Mouse (Mus musculus) liver, postnatal 0 days (tissue): ENCODE data around the gene Dnali1. TPM values are rescaled to one million over a fixed set of nuclear protein-coding genes. Genes with fewer than 3 reads are reported as not detected.
A peak's percentile ranks its signal among the peaks of the same experiment; 100 is the strongest.

Experiments
- ATAC-seq: fragments of 200-750 bp; cut with Nextera tagmentation; 2 replicates; pipeline ENCODE4 v1.8.0; 2017; ENCODE audit warnings: mild to moderate bottlenecking, moderate library complexity
- DNase-seq: peaks from one replicate; pipeline ENCODE4 v3.0.0-alpha.2; 2016
- H3K27ac ChIP-seq: fragments of 300-500 bp; sonication (generic); 2 replicates; pipeline ENCODE4 v1.5.1; 2014; ENCODE audit warnings: antibody characterized with exemption, moderate library complexity, mild to moderate bottlenecking, low read depth
- H3K27me3 ChIP-seq: fragments of 300-500 bp; sonication (generic); 2 replicates; pipeline ENCODE4 v1.6.1; 2014; ENCODE audit warnings: low read length, control low read depth, mixed read lengths; ENCODE audit not compliant: insufficient read depth
- H3K36me3 ChIP-seq: fragments of 300-500 bp; sonication (generic); replicated peaks from 2 replicates; pipeline ENCODE4 v1.6.1; 2014; ENCODE audit warnings: mild to moderate bottlenecking, control low read depth, low read length, moderate library complexity, mixed read lengths; ENCODE audit not compliant: insufficient read depth
- H3K4me1 ChIP-seq: fragments of 300-500 bp; sonication (generic); 2 replicates; pipeline ENCODE4 v1.6.1; 2014; ENCODE audit warnings: antibody characterized with exemption, mild to moderate bottlenecking, control low read depth; ENCODE audit not compliant: insufficient read depth
- H3K4me2 ChIP-seq: fragments of 300-500 bp; sonication (generic); 2 replicates; pipeline ENCODE4 v1.6.1; 2014; ENCODE audit warnings: low read depth, mild to moderate bottlenecking, low read length, moderate library complexity, mixed read lengths
- H3K4me3 ChIP-seq: fragments of 300-500 bp; sonication (generic); 2 replicates; pipeline ENCODE4 v1.5.1; 2014; ENCODE audit warnings: low read depth, low read length
- H3K9ac ChIP-seq: fragments of 300-500 bp; sonication (generic); replicated peaks from 2 replicates; pipeline ENCODE4 v1.6.1; 2014; ENCODE audit warnings: mild to moderate bottlenecking, moderate library complexity
- H3K9me3 ChIP-seq: fragments of 300-500 bp; sonication (generic); 2 replicates; pipeline ENCODE4 v1.6.1; 2016; ENCODE audit warnings: mild to moderate bottlenecking, control low read depth, low read length, mixed read lengths
- CTCF ChIP-seq: sonication (generic); IDR thresholded peaks from 2 replicates; pipeline ENCODE4 v1.5.1; 2016; ENCODE audit warnings: antibody characterized with exemption, low read depth
- EP300 ChIP-seq: IDR thresholded peaks from 2 replicates; pipeline ENCODE4 v1.6.1; 2016; ENCODE audit warnings: antibody characterized with exemption, low read depth, mild to moderate bottlenecking
- WGBS: fragments of 180-500 bp; shearing (Covaris S2); extraction: QIAGEN DNeasy Blood & Tissue Kit; methylation state at CpG from one replicate; pipeline ENCODE4 v1.1.7; 2014; ENCODE audit not compliant: insufficient replicate concordance; 5-methylcytosine and 5-hydroxymethylcytosine counted together
- polyA plus RNA-seq: library from polyadenylated mRNA; unstranded; fragments of >200 nt; fragmentation: Nextera tagmentation; extraction: Ambion mirVana; gene quantifications from 2 replicates; pipeline ENCODE4 v1.2.1, GENCODE M21; 2015

The Dnali1 gene
- polyA plus RNA-seq, 1 experiment from 2014 or later = 0.06 TPM

- Histone ChIP-seq H3K4me2 (no peak overlapping the region), H3K27me3 (no peaks in the 10 kb centered on the region), H3K36me3 (peaks cover 2% of the 10 kb centered on the region), H3K9ac (no peak overlapping the region), H3K4me3 (no peak overlapping the region), H3K27ac (no peak overlapping the region), H3K4me1 (no peaks in the 10 kb centered on the region), H3K9me3 (no peaks in the 10 kb centered on the region)
- TF ChIP-seq CTCF (no peak), EP300 (no peak)
- ATAC-seq (no peak), DNase-seq (no peak)
- WGBS = 75% methylated on average over 4 of the region's 4 CpGs
Observed at GRCm38 (mm10) chr4:125097412-125097811, 31.9 kb upstream of the Dnali1 start.

GRCm38 (mm10) chr4:125096066-125096465, 30.6 kb upstream of the Dnali1 start:
- WGBS = 88% methylated on average over 5 of the region's 5 CpGs
- Histone ChIP-seq H3K27ac (no peak overlapping the region), H3K4me3 (no peak overlapping the region), H3K9ac (no peak overlapping the region), H3K4me2 (no peak overlapping the region), H3K27me3 (no peaks in the 10 kb centered on the region), H3K36me3 (peaks cover 4% of the 10 kb centered on the region), H3K9me3 (no peaks in the 10 kb centered on the region; the same call in 1 of the 2 replicates), H3K4me1 (no peaks in the 10 kb centered on the region)
- TF ChIP-seq CTCF (no peak), EP300 (no peak)
- ATAC-seq (no peak), DNase-seq (no peak)

GRCm38 (mm10) chr4:125093031-125093430, 27.5 kb upstream of the Dnali1 start:
- ATAC-seq (no peak), DNase-seq (no peak)
- Histone ChIP-seq H3K27me3 (no peaks in the 10 kb centered on the region), H3K4me3 (no peak overlapping the region), H3K27ac (no peak overlapping the region), H3K9me3 (no peaks in the 10 kb centered on the region; the same call in 1 of the 2 replicates), H3K4me2 (no peak overlapping the region), H3K9ac (no peak overlapping the region), H3K36me3 (peaks cover 20% of the 10 kb centered on the region), H3K4me1 (no peaks in the 10 kb centered on the region)
- 87% methylated on average over 5 of the region's 5 CpGs for WGBS
- TF ChIP-seq CTCF = no peak
- TF ChIP-seq EP300 = no peak

GRCm38 (mm10) chr4:125085346-125085841, 19.9 kb upstream of the Dnali1 start:
- H3K9me3 ChIP-seq = no peaks in the 10 kb centered on the region
- peak; percentile 97 for ATAC-seq
- WGBS = under 1% methylated on average over 44 of the region's 45 CpGs

GRCm38 (mm10) chr4:125084403-125085345, 19.2 kb upstream of the Dnali1 start, which contains the start of gene Meaf6:
Gene Meaf6 (plus strand): TSS chr4:125085134.
- peak within 1 kb of the TSS; percentile 95 for H3K9ac ChIP-seq
- H3K27ac ChIP-seq = peak within 1 kb of the TSS; percentile 97
- H3K36me3 ChIP-seq = peaks cover 12% of the 10 kb centered on the region
- peak within 1 kb of the TSS; percentile 98 for H3K4me3 ChIP-seq
- ATAC-seq (peak; percentile 94), DNase-seq (peak; percentile 94)
- H3K9me3 ChIP-seq = no peaks in the 10 kb centered on the region
- H3K27me3 ChIP-seq = no peaks in the 10 kb centered on the region
- H3K4me2 ChIP-seq = peak within 1 kb of the TSS; percentile 98
- WGBS = 4% methylated on average over 59 of the region's 63 CpGs
- TF ChIP-seq EP300 = no peak
- TF ChIP-seq CTCF = peak; percentile 79
- H3K4me1 ChIP-seq = peaks cover 9% of the 10 kb centered on the region

More at GRCm38 (mm10) chr4:125085346-125085841, 19.9 kb upstream of the Dnali1 start:
- Histone ChIP-seq H3K36me3 (peaks cover 17% of the 10 kb centered on the region), H3K4me2 (peak overlapping the region; percentile 98), H3K4me3 (peak overlapping the region; percentile 98), H3K27me3 (no peaks in the 10 kb centered on the region), H3K4me1 (peaks cover 9% of the 10 kb centered on the region), H3K27ac (peak overlapping the region; percentile 97), H3K9ac (peak overlapping the region; percentile 95)
- TF ChIP-seq EP300 (no peak), CTCF (no peak)
- peak; percentile 89 for DNase-seq

- H3K36me3 ChIP-seq = peaks cover 21% of the 10 kb centered on the region
- no peak for ATAC-seq
Observed at GRCm38 (mm10) chr4:125078698-125079097, 13.2 kb upstream of the Dnali1 start.

More at GRCm38 (mm10) chr4:125078698-125079097, 13.2 kb upstream of the Dnali1 start:
- TF ChIP-seq CTCF (no peak), EP300 (no peak)
- no peak overlapping the region for H3K27ac ChIP-seq
- no peaks in the 10 kb centered on the region for H3K9me3 ChIP-seq
- 84% methylated on average over 2 of the region's 2 CpGs for WGBS
- H3K4me2 ChIP-seq = no peak overlapping the region
- H3K27me3 ChIP-seq = no peaks in the 10 kb centered on the region
- peaks cover under 1% of the 10 kb centered on the region; the same call in 1 of the 2 replicates for H3K4me1 ChIP-seq
- H3K4me3 ChIP-seq = no peak overlapping the region
- DNase-seq = no peak
- H3K9ac ChIP-seq = no peak overlapping the region
